Mouse (Mus musculus) kidney, embryonic 15.5 days (tissue): ENCODE measurements around the gene Grk3. TPM values are rescaled to one million over a fixed set of nuclear protein-coding genes. Genes with fewer than 3 reads are reported as not detected.

Source experiments
- ATAC-seq: fragments of 200-750 bp; cut with Nextera tagmentation; replicated peaks from 2 replicates; pipeline ENCODE4 v1.8.0; 2017; ENCODE audit warnings: moderate TSS enrichment; ENCODE audit not compliant: low FRiP score
- H3K27ac ChIP-seq: fragments of 300-500 bp; sonication (generic); 2 replicates; pipeline ENCODE4 v1.5.1; 2015; ENCODE audit warnings: mild to moderate bottlenecking, inconsistent platforms
- H3K27me3 ChIP-seq: fragments of 300-500 bp; sonication (generic); 2 replicates; pipeline ENCODE4 v1.6.1; 2015; ENCODE audit warnings: inconsistent platforms
- H3K36me3 ChIP-seq: fragments of 300-500 bp; sonication (generic); 2 replicates; pipeline ENCODE4 v1.6.1; 2015; ENCODE audit warnings: inconsistent platforms
- H3K4me1 ChIP-seq: fragments of 300-500 bp; sonication (generic); 2 replicates; pipeline ENCODE4 v1.6.1; 2015; ENCODE audit warnings: inconsistent platforms
- H3K4me2 ChIP-seq: fragments of 300-500 bp; sonication (generic); 2 replicates; pipeline ENCODE4 v1.6.1; 2015; ENCODE audit warnings: moderate library complexity, mild to moderate bottlenecking, inconsistent platforms
- H3K4me3 ChIP-seq: fragments of 300-500 bp; sonication (generic); replicated peaks from 2 replicates; pipeline ENCODE4 v1.5.1; 2015; ENCODE audit warnings: mild to moderate bottlenecking, inconsistent platforms
- H3K9ac ChIP-seq: fragments of 300-500 bp; sonication (generic); 2 replicates; pipeline ENCODE4 v1.6.1; 2015; ENCODE audit warnings: mild to moderate bottlenecking, inconsistent platforms
- H3K9me3 ChIP-seq: fragments of 300-500 bp; sonication (generic); replicated peaks from 2 replicates; pipeline ENCODE4 v1.6.1; 2016; ENCODE audit warnings: inconsistent platforms
- WGBS: fragments of 180-500 bp; shearing (Covaris S2); methylation state at CpG from one replicate; pipeline ENCODE4 v1.1.7; 2015; ENCODE audit warnings: mixed read lengths; 5-methylcytosine and 5-hydroxymethylcytosine counted together
- polyA plus RNA-seq: library from polyadenylated mRNA; unstranded; fragments of >200 nt; fragmentation: Nextera tagmentation; extraction: Ambion mirVana; gene quantifications from 2 replicates; pipeline ENCODE4 v1.2.1, GENCODE M21; 2015

The Grk3 gene
- polyA plus RNA-seq, 1 experiment from 2014 or later, result 11.9 TPM

DNA sequence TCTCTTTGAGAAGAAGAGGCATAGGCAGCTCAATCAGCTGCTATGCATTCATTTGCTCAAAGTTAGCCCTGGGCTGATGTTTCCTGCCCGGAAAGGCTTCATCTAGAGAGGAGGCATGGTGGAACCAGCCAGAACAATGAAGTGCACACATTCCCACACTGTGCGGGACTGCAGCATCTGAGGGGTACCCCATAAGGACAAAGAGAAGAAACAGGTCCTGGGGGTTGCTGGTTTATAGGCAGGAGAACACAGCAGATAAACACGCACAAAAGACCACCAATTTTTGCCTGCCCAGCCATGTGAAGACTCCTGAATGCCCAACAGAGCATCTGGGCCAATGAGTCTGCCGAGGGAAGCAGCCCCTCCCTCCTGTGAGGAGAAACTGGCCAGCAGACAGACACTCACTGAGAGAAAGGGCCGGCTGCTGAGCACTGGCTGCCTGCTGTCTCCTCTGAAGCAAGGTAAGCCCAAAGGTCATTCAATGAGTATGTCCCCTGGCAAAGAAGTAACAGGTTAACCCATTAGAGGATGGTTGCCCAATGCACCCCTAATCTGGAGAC, 12.7 kb downstream of the Grk3 start:
- Histone ChIP-seq H3K4me3 (no peak overlapping the region), H3K4me1 (peaks cover 2% of the 10 kb centered on the region), H3K9ac (no peak overlapping the region), H3K4me2 (no peak overlapping the region), H3K27me3 (no peaks in the 10 kb centered on the region), H3K27ac (no peak overlapping the region), H3K36me3 (no peaks in the 10 kb centered on the region), H3K9me3 (no peaks in the 10 kb centered on the region)
- 42% methylated on average over 5 of the region's 5 CpGs for WGBS
- ATAC-seq, result no peak

DNA sequence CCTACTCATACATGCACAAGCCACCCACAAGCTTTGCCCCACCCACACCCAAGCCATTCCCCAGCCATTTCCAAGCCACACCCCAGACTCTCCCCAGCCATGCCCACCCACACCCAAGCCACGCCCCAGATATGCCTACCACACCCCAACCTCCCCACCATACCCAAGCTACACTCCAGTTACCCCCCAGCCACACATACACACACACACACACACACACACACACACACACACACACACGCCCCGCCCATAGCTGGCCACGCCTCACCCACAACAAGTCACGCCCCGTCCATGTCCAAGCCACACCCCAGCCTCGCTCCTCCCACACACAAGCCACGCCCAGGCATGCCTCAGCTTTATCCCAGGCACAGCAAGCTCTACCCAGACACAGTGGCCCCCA, 16.4 kb downstream of the Grk3 start:
- H3K36me3 ChIP-seq, result peaks cover 11% of the 10 kb centered on the region; the same call in 1 of the 2 replicates
- 87% methylated on average over 8 of the region's 8 CpGs for WGBS
- H3K4me1 ChIP-seq, result peaks cover 9% of the 10 kb centered on the region
- H3K4me2 ChIP-seq, result no peak overlapping the region
- H3K9ac ChIP-seq, result no peak overlapping the region
- no peaks in the 10 kb centered on the region for H3K27me3 ChIP-seq
- H3K27ac ChIP-seq, result no peak overlapping the region
- no peak overlapping the region for H3K4me3 ChIP-seq
- no peaks in the 10 kb centered on the region for H3K9me3 ChIP-seq
- no peak for ATAC-seq

DNA sequence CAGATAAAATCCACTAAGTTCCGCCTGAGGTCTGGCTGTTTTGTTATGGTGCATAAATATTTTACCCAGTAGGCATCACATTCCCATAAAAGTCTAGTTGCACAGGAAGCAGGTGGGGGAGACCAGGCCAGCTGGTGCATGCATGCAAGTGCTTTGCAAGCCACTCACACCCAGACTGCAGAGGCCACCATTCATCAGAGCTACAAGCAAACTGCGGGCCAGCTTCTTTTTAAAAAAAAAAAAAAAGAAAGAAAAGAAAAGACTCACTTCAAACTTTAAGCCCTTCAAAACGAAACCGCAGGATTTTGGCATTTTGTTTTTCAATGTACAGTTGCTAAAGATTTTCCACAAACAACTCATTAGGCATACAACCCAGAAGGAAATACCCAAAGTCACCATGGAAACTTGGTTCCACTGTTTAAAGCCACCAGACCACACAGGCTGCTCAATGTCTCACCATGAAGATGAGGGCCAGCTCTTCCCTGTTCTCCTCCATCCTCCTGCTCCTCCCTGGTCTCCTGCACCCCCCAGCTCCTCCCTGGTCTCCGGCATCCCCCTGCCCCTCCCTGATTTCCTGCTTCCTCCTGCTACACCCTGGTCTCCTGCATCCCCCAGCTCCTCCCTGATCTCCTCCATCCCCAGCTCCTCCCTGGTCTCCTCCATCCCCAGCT, 17.9 kb downstream of the Grk3 start:
- Histone ChIP-seq H3K4me3 (no peak overlapping the region), H3K9ac (no peak overlapping the region), H3K27me3 (no peaks in the 10 kb centered on the region), H3K4me1 (peaks cover 9% of the 10 kb centered on the region), H3K27ac (peak overlapping the region; percentile 18; the same call in 1 of the 2 replicates), H3K9me3 (no peaks in the 10 kb centered on the region), H3K36me3 (peaks cover 11% of the 10 kb centered on the region; the same call in 1 of the 2 replicates), H3K4me2 (no peak overlapping the region)
- WGBS, result 35% methylated on average over 5 of the region's 5 CpGs
- ATAC-seq, result no peak

DNA sequence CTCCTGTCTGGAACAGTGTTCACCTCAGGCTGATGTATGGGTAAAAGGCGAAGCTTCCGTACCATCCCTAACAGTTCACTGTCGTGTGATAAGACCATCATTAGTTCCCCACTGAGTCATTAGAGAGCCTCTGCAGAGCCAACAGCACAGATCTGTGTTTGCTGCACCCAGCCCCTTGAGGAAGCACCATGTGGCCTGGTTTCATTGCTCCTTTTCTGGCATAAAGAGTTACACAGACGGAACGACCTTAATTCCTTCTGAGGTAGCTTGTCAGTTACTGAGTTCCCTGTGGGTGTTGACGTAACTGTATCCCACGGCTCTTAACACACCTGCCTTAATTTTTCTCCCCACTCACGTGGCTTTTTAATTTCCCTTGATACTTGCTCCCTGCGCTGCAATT, 24.3 kb downstream of the Grk3 start:
- no peak overlapping the region for H3K4me3 ChIP-seq
- 72% methylated on average over 9 of the region's 9 CpGs for WGBS

DNA sequence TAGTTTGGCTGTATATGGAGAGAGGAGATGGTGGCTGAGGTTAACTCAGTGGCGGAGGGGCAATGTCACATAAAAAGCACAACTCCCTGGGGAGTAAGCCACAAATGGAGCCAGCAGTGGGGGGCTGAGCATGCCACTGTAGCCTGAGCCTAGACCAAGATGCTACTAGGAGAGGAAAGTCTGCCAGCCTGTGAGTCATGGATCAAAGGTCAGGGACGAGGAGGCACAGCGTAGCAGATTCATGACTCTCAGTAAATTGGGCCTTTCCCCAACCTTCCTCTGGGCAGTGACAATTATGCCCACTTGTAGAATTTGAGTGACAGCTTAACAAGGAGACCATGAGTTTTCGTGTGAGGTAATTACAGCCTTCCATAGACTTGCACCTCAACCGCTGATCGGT, 33.7 kb downstream of the Grk3 start:
- no peak overlapping the region for H3K4me2 ChIP-seq
- no peaks in the 10 kb centered on the region for H3K4me1 ChIP-seq
- no peaks in the 10 kb centered on the region for H3K9me3 ChIP-seq
- no peak for ATAC-seq
- no peak overlapping the region for H3K4me3 ChIP-seq
- no peaks in the 10 kb centered on the region for H3K36me3 ChIP-seq
- WGBS, result 53% methylated on average over 6 of the region's 6 CpGs
- H3K9ac ChIP-seq, result no peak overlapping the region
- no peaks in the 10 kb centered on the region for H3K27me3 ChIP-seq
- H3K27ac ChIP-seq, result no peak overlapping the region

More for the DNA sequence above, 24.3 kb downstream of the Grk3 start:
- Histone ChIP-seq H3K27me3 (no peaks in the 10 kb centered on the region), H3K4me2 (no peak overlapping the region), H3K36me3 (peaks cover 17% of the 10 kb centered on the region; the same call in 1 of the 2 replicates), H3K9ac (no peak overlapping the region), H3K4me1 (no peaks in the 10 kb centered on the region), H3K27ac (no peak overlapping the region), H3K9me3 (no peaks in the 10 kb centered on the region)
- ATAC-seq, result no peak

DNA sequence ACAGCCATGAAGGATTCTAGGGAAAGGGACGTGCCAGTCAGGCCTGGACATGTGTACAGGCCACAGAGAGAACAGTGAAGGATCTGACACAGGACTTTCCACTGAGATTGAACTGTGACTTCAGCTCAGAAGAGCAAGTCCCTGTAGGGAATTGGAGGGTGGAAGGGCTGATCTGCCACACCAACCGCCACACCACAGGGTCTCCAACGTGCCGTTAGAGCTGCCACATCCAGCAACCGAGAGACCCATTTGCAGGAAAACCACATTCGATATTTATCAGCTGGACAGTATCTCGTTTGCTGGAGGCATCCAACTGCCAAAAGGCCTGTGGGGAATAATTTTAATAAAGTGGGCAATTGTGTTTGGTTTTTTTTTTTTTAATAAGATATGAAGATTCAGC, 35.9 kb downstream of the Grk3 start:
- Histone ChIP-seq H3K4me1 (no peaks in the 10 kb centered on the region), H3K4me3 (no peak overlapping the region), H3K9me3 (no peaks in the 10 kb centered on the region), H3K9ac (no peak overlapping the region), H3K27me3 (no peaks in the 10 kb centered on the region), H3K27ac (no peak overlapping the region), H3K36me3 (no peaks in the 10 kb centered on the region), H3K4me2 (no peak overlapping the region)
- ATAC-seq, result no peak
- 85% methylated on average over 7 of the region's 7 CpGs for whole genome bisulfite sequencing

DNA sequence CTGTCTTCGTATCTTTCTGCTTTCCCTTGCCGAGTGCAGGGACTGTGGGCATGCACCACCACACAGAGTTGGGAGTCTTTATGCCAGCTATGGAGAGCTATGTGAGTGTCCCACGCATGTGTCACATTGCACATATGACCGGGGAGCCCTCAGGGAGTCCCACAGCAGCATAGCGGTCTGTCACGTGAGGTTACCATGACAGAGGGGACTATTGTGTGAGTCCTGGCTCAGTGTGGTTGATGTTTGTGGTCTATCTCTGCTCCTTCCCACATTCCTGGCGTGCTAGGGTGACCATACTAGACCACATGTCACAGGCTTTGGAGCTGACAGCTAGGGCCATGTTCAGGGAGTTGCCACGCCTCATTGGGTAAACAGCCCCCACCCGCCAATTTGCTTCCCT, 36.4 kb downstream of the Grk3 start:
- Histone ChIP-seq H3K9me3 (no peaks in the 10 kb centered on the region), H3K9ac (no peak overlapping the region), H3K4me2 (no peak overlapping the region), H3K27ac (no peak overlapping the region), H3K4me3 (no peak overlapping the region), H3K27me3 (no peaks in the 10 kb centered on the region), H3K4me1 (no peaks in the 10 kb centered on the region), H3K36me3 (no peaks in the 10 kb centered on the region)
- ATAC-seq, result no peak
- 86% methylated on average over 9 of the region's 9 CpGs for WGBS

DNA sequence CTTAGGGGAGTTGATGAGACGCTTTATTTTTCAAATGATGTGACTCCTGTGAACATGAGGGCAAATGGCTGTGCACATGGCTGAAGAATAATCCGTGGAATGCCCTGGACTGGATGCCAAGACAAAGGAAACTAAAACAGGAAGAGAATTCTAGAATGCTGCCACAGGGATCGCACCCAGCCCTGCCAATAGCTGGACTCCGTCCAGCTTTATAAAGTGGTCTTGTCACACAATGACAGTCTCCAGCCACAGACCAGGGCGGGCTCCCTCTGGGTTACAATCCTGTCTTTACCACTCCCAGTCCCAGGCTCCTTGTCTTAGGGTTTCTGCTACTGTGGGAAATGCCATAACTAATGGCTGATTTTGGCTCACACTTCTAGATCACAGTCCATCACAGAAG, 38.5 kb downstream of the Grk3 start:
- Histone ChIP-seq H3K4me1 (no peaks in the 10 kb centered on the region), H3K27me3 (no peaks in the 10 kb centered on the region), H3K36me3 (no peaks in the 10 kb centered on the region), H3K27ac (no peak overlapping the region), H3K4me2 (no peak overlapping the region), H3K4me3 (no peak overlapping the region), H3K9me3 (no peaks in the 10 kb centered on the region), H3K9ac (no peak overlapping the region)
- ATAC-seq, result no peak
- WGBS, result 80% methylated on average over 5 of the region's 5 CpGs

DNA sequence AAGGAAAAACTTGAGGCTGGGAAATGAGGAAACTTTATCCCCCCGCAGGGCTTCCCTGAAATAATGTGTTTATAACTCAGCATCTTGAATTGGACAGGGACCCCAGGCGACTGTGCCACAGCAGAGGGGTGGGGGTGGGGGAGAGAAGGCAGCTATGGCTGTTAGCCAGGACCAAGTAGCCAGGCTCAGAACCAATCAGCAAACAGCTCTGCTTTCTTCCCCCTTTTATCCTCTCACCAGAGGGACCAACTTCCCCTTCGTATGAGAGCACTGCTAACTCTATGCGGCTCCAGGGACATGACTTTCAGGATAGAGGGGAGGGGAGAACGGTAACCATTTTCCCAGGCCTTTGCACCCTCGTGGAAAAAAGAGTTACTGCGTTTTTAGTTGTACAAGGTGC, 42.0 kb downstream of the Grk3 start:
- Histone ChIP-seq H3K36me3 (no peaks in the 10 kb centered on the region), H3K9me3 (no peaks in the 10 kb centered on the region), H3K27me3 (no peaks in the 10 kb centered on the region), H3K4me2 (no peak overlapping the region), H3K27ac (no peak overlapping the region), H3K9ac (no peak overlapping the region), H3K4me3 (no peak overlapping the region), H3K4me1 (no peaks in the 10 kb centered on the region)
- WGBS, result 54% methylated on average over 7 of the region's 7 CpGs
- ATAC-seq, result no peak

DNA sequence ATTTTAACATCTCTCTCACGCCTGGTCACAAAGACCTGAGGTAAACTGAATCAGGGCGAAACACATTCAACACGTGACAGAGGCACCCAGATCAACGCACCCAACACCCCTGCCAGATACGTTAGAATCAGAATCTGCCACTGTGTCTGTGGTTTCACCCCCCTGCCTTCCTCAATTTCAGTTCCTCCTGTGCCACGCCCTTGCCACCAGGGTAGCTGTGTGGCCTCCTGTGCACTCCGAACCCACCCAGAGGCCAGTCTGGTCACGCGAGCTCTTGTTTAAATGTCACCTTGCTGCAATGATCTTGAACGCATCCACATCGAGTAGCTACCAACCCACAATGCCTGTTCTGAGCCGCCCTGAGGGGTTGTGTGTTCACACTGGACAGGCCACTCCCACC, 43.3 kb downstream of the Grk3 start:
- no peak overlapping the region for H3K4me2 ChIP-seq
- ATAC-seq, result no peak
- no peak overlapping the region for H3K4me3 ChIP-seq
- H3K27ac ChIP-seq, result no peak overlapping the region
- no peaks in the 10 kb centered on the region for H3K36me3 ChIP-seq
- H3K4me1 ChIP-seq, result no peaks in the 10 kb centered on the region
- H3K9ac ChIP-seq, result no peak overlapping the region
- no peaks in the 10 kb centered on the region for H3K27me3 ChIP-seq
- WGBS, result 81% methylated on average over 12 of the region's 12 CpGs
- no peaks in the 10 kb centered on the region for H3K9me3 ChIP-seq

DNA sequence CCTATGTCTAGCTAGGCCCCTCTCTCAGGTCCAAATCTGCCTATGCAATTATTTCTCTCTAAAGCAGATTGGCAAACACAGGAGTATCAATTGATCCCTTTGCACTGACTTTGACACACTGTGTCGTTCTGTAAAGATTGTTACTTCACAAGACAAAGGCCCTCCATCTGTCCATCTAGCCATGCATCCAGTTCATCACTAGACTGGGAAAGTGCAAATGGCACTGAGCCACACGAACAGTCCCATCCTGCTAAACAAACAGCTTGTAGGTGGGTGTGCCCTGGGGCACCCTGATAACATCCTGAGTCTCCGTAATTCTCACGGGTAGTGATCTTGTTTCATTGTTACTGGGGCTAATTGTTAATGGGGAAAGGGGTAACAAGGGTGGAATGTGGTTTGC, 52.1 kb downstream of the Grk3 start:
- Histone ChIP-seq H3K4me2 (no peak overlapping the region), H3K9ac (no peak overlapping the region), H3K4me1 (peaks cover 34% of the 10 kb centered on the region), H3K27ac (no peak overlapping the region), H3K27me3 (no peaks in the 10 kb centered on the region), H3K9me3 (no peaks in the 10 kb centered on the region), H3K4me3 (no peak overlapping the region), H3K36me3 (no peaks in the 10 kb centered on the region)
- 51% methylated on average over 4 of the region's 4 CpGs for WGBS
- ATAC-seq, result no peak

DNA sequence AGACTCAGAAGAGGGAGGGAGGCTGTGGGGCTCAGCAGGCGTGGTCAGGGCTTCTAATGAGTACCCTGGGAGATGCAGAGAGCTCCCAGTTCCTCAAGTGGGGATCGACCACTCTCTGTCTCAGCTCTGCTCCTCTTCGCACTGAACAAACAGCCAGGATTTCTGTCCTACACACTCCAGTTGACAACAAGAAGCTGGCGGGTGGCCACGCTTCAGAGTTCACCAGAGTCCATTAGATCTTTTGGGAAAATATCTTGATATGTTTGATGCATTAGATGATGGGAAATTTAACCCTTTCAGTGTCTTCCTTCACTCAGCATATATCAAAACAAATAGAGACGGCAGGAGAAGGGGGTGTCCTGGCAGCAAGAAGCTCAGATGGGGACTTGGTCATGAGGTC, 53.4 kb downstream of the Grk3 start:
- Histone ChIP-seq H3K9me3 (no peaks in the 10 kb centered on the region), H3K9ac (no peak overlapping the region), H3K36me3 (no peaks in the 10 kb centered on the region), H3K4me3 (no peak overlapping the region), H3K4me2 (no peak overlapping the region), H3K27ac (no peak overlapping the region), H3K27me3 (no peaks in the 10 kb centered on the region), H3K4me1 (peaks cover 47% of the 10 kb centered on the region)
- WGBS, result 78% methylated on average over 6 of the region's 6 CpGs
- ATAC-seq, result no peak

DNA sequence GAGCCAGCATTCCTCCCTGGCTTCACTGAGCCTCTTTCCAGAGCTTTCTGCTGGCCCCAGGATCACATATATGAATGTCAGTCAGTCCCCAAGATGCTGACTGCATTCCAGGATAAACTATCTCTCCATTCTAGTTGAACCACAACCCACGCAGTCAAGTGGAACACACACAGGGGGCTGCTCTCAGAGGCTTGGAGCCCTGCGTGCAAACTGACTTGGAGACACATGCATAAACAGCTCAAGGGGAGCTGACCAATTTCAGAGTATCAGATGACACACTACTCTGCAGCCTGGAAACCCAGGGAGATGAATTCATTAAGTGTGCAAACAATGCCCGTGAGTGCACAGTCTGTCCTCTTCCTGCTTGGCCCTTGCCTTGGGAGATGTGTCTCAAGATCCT, 54.7 kb downstream of the Grk3 start:
- ATAC-seq, result peak; percentile 81

More for the DNA sequence above, 54.7 kb downstream of the Grk3 start:
- no peak overlapping the region for H3K4me3 ChIP-seq
- no peaks in the 10 kb centered on the region for H3K27me3 ChIP-seq
- peaks cover 58% of the 10 kb centered on the region for H3K4me1 ChIP-seq
- no peaks in the 10 kb centered on the region for H3K9me3 ChIP-seq
- 12% methylated on average over 3 of the region's 3 CpGs for WGBS
- H3K36me3 ChIP-seq, result no peaks in the 10 kb centered on the region
- H3K9ac ChIP-seq, result no peak overlapping the region
- H3K27ac ChIP-seq, result peak overlapping the region; percentile 74
- no peak overlapping the region for H3K4me2 ChIP-seq
